Mouse (Mus musculus) midbrain, postnatal 0 days (tissue): ENCODE data around the gene Entpd8. TPM values are rescaled to one million over a fixed set of nuclear protein-coding genes. Genes with fewer than 3 reads are reported as not detected.

Experiments
- ATAC-seq: fragments of 200-750 bp; cut with Nextera tagmentation; 2 replicates; pipeline ENCODE4 v1.8.0; 2017; ENCODE audit warnings: moderate number of reproducible peaks, mild to moderate bottlenecking, moderate TSS enrichment, moderate library complexity; ENCODE audit not compliant: low FRiP score
- DNase-seq: peaks from one replicate; pipeline ENCODE4 v3.0.0-alpha.2; 2015; ENCODE audit warnings: low spot score
- H3K27ac ChIP-seq: fragments of 300-500 bp; sonication (generic); 2 replicates; pipeline ENCODE4 v1.5.1; 2014; ENCODE audit warnings: low read depth, mild to moderate bottlenecking, low read length, mixed read lengths
- H3K27me3 ChIP-seq: fragments of 300-500 bp; sonication (generic); 2 replicates; pipeline ENCODE4 v1.6.1; 2014; ENCODE audit warnings: low read length, control low read depth, mixed read lengths; ENCODE audit not compliant: insufficient read depth
- H3K36me3 ChIP-seq: fragments of 300-500 bp; sonication (generic); 2 replicates; pipeline ENCODE4 v1.6.1; 2014; ENCODE audit warnings: low read length, control low read depth, mixed read lengths; ENCODE audit not compliant: insufficient read depth
- H3K4me1 ChIP-seq: fragments of 300-500 bp; sonication (generic); 2 replicates; pipeline ENCODE4 v1.6.1; 2014; ENCODE audit warnings: mild to moderate bottlenecking, control low read depth, antibody characterized with exemption, low read length, mixed read lengths; ENCODE audit not compliant: insufficient read depth
- H3K4me2 ChIP-seq: fragments of 300-500 bp; sonication (generic); 2 replicates; pipeline ENCODE4 v1.6.1; 2014; ENCODE audit warnings: low read depth, mild to moderate bottlenecking, low read length, mixed read lengths; ENCODE audit not compliant: poor library complexity, severe bottlenecking
- H3K4me3 ChIP-seq: fragments of 300-500 bp; sonication (generic); 2 replicates; pipeline ENCODE4 v1.5.1; 2014; ENCODE audit warnings: low read depth, mild to moderate bottlenecking, low read length, moderate library complexity
- H3K9ac ChIP-seq: fragments of 300-500 bp; sonication (generic); replicated peaks from 2 replicates; pipeline ENCODE4 v1.6.1; 2014; ENCODE audit warnings: mild to moderate bottlenecking, low read length, moderate library complexity, mixed read lengths; ENCODE audit not compliant: poor library complexity, severe bottlenecking
- H3K9me3 ChIP-seq: fragments of 300-500 bp; sonication (generic); 2 replicates; pipeline ENCODE4 v1.6.1; 2016; ENCODE audit warnings: low read length, control low read depth
- CTCF ChIP-seq: IDR thresholded peaks from 2 replicates; pipeline ENCODE4 v1.5.1; 2016; ENCODE audit warnings: antibody characterized with exemption, mild to moderate bottlenecking
- WGBS: fragments of 180-500 bp; shearing (Covaris S2); extraction: QIAGEN DNeasy Blood & Tissue Kit; methylation state at CpG from one replicate; pipeline ENCODE4 v1.1.7; 2014; 5-methylcytosine and 5-hydroxymethylcytosine counted together
- polyA plus RNA-seq: library from polyadenylated mRNA; unstranded; fragments of >200 nt; fragmentation: Nextera tagmentation; extraction: Ambion mirVana; gene quantifications from 2 replicates; pipeline ENCODE4 v1.2.1, GENCODE M21; 2015
- total RNA-seq: library from RNA; depleted of rRNA; stranded (reverse); fragments of >200 nt; gene quantifications from 2 replicates; pipeline ENCODE4 v1.2.3, GENCODE M21; 2014

Entpd8 gene
- total and polyA plus RNA-seq, 2 experiments from 2014 or later, result not detected

DNA sequence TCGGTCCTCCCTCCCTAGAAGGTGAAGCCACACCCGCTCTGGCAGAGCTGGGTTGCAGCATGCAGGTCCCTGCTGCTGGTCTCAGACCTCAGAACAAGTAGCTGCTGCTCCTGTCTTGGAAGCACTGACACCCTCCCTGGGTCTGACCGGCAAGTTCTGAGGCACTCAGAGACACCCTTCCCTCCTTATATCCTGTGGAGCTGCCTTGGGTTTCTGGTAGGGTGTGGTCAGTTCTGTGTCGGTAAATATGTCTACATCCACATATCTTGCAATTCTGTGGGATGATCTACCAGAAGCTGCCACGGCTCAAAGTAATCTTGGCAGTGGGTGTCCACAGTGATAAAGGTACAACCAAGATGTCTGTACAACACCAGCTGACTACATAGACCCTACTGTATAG, 43.4 kb downstream of the Entpd8 start:
- no peak overlapping the region for H3K4me2 ChIP-seq
- DNase-seq (no peak), ATAC-seq (no peak)
- H3K36me3 ChIP-seq, result no peaks in the 10 kb centered on the region
- TF ChIP-seq CTCF, result no peak
- WGBS, result 93% methylated on average over 5 of the region's 5 CpGs
- H3K27ac ChIP-seq, result no peak overlapping the region
- no peak overlapping the region for H3K9ac ChIP-seq
- H3K27me3 ChIP-seq, result no peaks in the 10 kb centered on the region
- no peak overlapping the region for H3K4me3 ChIP-seq
- 0 out of 2 replicates have a peak, but pooled peaks cover 4% of the 10 kb centered on the region for H3K4me1 ChIP-seq
- no peaks in the 10 kb centered on the region for H3K9me3 ChIP-seq

DNA sequence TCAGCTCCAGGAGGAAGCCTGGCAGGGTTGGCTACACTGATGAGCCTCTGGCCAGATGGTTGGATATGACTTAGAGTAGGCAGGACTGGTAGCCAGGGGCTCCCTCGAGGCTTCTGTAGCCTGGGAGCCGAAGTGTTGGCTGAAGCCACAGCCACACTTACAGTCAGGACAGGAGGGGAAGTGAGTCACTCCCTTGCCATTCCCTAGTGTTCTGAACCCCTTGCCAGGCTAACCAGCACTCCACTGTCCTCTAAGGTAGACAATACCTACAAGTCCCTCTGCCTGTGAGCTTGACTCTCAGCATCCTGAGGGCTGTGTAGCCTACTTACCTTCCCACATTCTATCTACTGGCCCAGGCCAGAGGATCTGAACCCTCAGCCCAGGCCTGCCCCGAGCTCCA, 44.3 kb downstream of the Entpd8 start:
- no peaks in the 10 kb centered on the region for H3K27me3 ChIP-seq
- no peak for TF ChIP-seq CTCF
- ATAC-seq, result no peak
- no peak overlapping the region for H3K4me3 ChIP-seq
- H3K4me2 ChIP-seq, result no peak overlapping the region
- no peaks in the 10 kb centered on the region for H3K9me3 ChIP-seq
- no peaks in the 10 kb centered on the region for H3K36me3 ChIP-seq
- 66% methylated on average over 3 of the region's 3 CpGs for WGBS
- H3K4me1 ChIP-seq, result 0 out of 2 replicates have a peak, but pooled peaks cover 4% of the 10 kb centered on the region
- no peak overlapping the region for H3K9ac ChIP-seq
- no peak overlapping the region for H3K27ac ChIP-seq
- no peak for DNase-seq

DNA sequence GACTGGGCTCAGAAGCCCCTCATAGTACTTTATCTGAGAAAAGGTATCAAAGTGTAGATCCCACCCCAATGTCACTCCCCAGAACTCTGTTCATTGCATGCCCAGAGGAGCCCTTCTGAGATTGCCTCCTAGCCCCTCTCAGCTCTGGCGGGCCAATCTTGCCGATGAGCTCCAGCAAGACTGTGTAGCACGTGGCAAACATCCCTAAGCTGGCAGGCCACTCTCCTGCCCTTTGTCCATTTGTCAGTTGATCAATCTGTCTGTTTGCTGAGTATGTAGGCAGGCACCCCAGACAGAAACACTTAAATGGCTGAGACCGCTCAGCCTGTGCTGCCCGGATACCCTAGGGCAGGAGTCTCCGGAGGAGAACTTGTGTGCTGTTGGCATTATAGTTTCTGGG, 45.0 kb downstream of the Entpd8 start:
- 58% methylated on average over 6 of the region's 6 CpGs for WGBS
- ATAC-seq (no peak), DNase-seq (no peak)
- H3K36me3 ChIP-seq, result no peaks in the 10 kb centered on the region
- no peak overlapping the region for H3K4me3 ChIP-seq
- H3K9me3 ChIP-seq, result no peaks in the 10 kb centered on the region
- H3K27ac ChIP-seq, result no peak overlapping the region
- no peak for TF ChIP-seq CTCF
- H3K4me1 ChIP-seq, result 0 out of 2 replicates have a peak, but pooled peaks cover 4% of the 10 kb centered on the region
- no peaks in the 10 kb centered on the region for H3K27me3 ChIP-seq
- H3K4me2 ChIP-seq, result no peak overlapping the region
- no peak overlapping the region for H3K9ac ChIP-seq

DNA sequence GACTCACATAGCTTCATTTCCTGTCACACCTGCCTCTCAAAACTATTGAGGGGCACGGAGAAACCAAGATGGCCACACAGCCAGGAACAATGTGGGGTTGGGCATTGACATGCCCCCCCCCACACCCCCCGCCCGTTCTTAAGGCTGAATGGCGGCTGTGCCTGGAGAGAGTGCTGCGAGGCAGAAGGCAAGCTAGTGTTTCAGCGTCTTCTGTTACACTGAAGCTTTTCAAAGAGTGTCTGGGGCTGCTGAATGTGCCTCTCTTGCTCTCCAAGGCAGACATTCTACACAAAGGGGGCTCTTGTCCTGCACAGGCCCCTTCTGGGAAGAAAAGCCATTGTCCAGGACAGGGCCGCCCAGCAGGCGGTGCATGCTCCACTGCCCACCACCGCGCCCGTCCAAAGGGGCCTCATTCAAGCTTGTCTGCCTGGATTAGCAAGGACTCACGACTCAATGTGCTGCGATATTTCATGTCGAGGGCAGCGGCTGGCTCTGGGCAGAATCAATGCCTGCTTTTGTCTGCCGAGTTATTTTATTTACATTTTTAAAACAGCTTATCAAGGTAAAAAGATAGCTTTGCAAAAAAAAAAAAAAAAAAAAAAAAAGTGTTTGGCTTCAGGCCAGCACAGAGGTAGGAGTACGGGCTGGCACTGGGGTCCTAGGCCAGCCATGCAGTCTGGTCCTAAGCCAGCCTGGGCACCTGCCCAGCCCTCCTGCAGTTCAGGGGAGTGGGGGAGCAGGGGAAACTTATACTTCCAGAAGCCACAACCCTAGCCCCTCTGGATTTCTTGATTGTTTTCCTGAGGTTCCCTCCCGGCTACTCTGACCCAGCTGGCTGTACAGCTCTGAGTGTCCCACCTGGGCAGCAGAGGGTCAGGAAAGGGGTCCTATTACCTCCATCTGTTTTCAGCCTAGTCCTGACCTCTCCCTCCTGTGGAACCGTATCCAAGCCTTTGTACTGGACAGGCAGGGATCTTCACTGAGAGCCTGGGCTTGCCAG, 46.2 kb downstream of the Entpd8 start:
- Histone ChIP-seq H3K9ac (no peak overlapping the region), H3K4me2 (no peak overlapping the region), H3K4me3 (no peak overlapping the region), H3K4me1 (0 out of 2 replicates have a peak, but pooled peaks cover 4% of the 10 kb centered on the region), H3K27ac (peak overlapping the region; percentile 21; the same call in 1 of the 2 replicates), H3K9me3 (no peaks in the 10 kb centered on the region), H3K27me3 (no peaks in the 10 kb centered on the region), H3K36me3 (no peaks in the 10 kb centered on the region)
- DNase-seq (peak; percentile 86), ATAC-seq (peak; percentile 85)
- WGBS, result 12% methylated on average over 19 of the region's 19 CpGs
- TF ChIP-seq CTCF, result peak; percentile 21; the same call in 1 of the 2 replicates

DNA sequence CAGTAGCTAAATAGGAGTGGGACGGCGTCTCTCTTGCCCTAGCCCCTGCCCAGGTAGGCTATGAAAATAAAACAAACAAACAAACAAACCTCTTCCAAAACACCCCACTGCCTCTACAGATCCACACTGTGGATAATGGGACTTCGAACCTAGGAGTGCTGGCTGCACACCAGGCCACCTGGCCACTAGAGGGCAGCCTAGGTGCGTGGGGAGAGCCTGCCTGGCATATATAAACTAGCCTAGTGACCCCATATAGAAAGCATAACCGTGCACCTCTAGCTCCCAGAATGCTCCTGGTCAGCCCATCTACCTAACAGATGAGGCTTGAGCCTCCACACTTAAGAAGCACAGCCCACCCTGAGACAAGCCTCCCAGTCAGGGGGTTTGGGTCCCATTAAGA, 47.1 kb downstream of the Entpd8 start:
- Histone ChIP-seq H3K4me1 (0 out of 2 replicates have a peak, but pooled peaks cover 4% of the 10 kb centered on the region), H3K9ac (no peak overlapping the region), H3K9me3 (no peaks in the 10 kb centered on the region), H3K36me3 (no peaks in the 10 kb centered on the region), H3K4me3 (no peak overlapping the region), H3K27me3 (no peaks in the 10 kb centered on the region), H3K27ac (no peak overlapping the region), H3K4me2 (no peak overlapping the region)
- ATAC-seq (no peak), DNase-seq (no peak)
- TF ChIP-seq CTCF, result peak; percentile 65
- whole genome bisulfite sequencing, result 47% methylated on average over 5 of the region's 5 CpGs

DNA sequence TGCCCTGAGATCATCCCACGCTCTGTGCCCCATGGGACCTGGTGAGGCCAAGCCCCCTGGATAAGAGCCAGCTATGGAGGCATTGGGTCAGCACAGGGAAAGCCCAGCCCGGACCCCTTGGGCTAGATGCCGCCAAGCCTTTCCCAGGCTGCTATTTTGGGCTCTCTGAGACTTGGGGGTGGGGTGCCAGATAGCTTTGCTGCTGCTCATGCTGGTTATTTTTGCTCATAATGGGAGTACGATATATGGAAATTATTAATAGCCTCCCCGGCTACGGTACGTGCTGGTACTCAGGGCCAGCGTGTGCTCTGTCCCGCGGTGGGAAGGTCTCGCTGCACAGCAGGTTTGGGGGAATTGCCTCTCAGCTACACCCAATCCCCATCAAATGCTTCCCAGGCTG, 48.0 kb downstream of the Entpd8 start:
- Histone ChIP-seq H3K4me2 (no peak overlapping the region), H3K9me3 (no peaks in the 10 kb centered on the region), H3K9ac (no peak overlapping the region), H3K36me3 (no peaks in the 10 kb centered on the region), H3K4me1 (0 out of 2 replicates have a peak, but pooled peaks cover 4% of the 10 kb centered on the region), H3K27ac (no peak overlapping the region), H3K27me3 (no peaks in the 10 kb centered on the region), H3K4me3 (no peak overlapping the region)
- DNase-seq, result no peak
- no peak for ATAC-seq
- 67% methylated on average over 11 of the region's 11 CpGs for WGBS
- no peak for TF ChIP-seq CTCF
